Mouse (Mus musculus): Measurements from ENCODE around the gene A930033H14Rik.

GRCm38 (mm10) chr10:69237781-69238180 is 24.9 kb upstream of the A930033H14Rik start:
- TF ChIP-seq POLR2AphosphoS2 (IDR thresholded peaks at IDR 0.05; ENCODE audit: insufficient read length, low read depth) = no peak
- no peak for TF ChIP-seq POLR2A (IDR thresholded peaks at IDR 0.05; ENCODE audit: insufficient read length, low read depth)

All from myocyte (in vitro differentiated cells).